Mouse (Mus musculus) forebrain, embryonic 11.5 days (tissue): ENCODE measurements around the gene Snapin. TPM values are rescaled to one million over a fixed set of nuclear protein-coding genes. Genes with fewer than 3 reads are reported as not detected.

Source experiments
- ATAC-seq: fragments of 200-750 bp; cut with Nextera tagmentation; replicated peaks from 2 replicates; pipeline ENCODE4 v1.8.0; 2017; ENCODE audit warnings: moderate TSS enrichment; ENCODE audit not compliant: low FRiP score
- DNase-seq: peaks from one replicate; pipeline ENCODE4 v3.0.0-alpha.2; 2017; ENCODE audit warnings: low spot score
- H3K27ac ChIP-seq: fragments of 300-500 bp; sonication (generic); 2 replicates; pipeline ENCODE4 v1.5.1; 2014; ENCODE audit warnings: low read depth, low read length
- H3K27me3 ChIP-seq: fragments of 300-500 bp; sonication (generic); 2 replicates; pipeline ENCODE4 v1.6.1; 2014; ENCODE audit warnings: mild to moderate bottlenecking, low read length, mixed read lengths; ENCODE audit not compliant: control insufficient read depth, insufficient read depth
- H3K36me3 ChIP-seq: fragments of 300-500 bp; sonication (generic); 2 replicates; pipeline ENCODE4 v1.6.1; 2014; ENCODE audit warnings: mild to moderate bottlenecking, low read length, moderate library complexity, mixed read lengths; ENCODE audit not compliant: control insufficient read depth, insufficient read depth
- H3K4me1 ChIP-seq: fragments of 300-500 bp; sonication (generic); replicated peaks from 2 replicates; pipeline ENCODE4 v1.6.1; 2014; ENCODE audit warnings: low read length, mixed read lengths; ENCODE audit not compliant: control insufficient read depth, insufficient read depth
- H3K4me2 ChIP-seq: fragments of 300-500 bp; sonication (generic); 2 replicates; pipeline ENCODE4 v1.6.1; 2014; ENCODE audit warnings: low read depth, mild to moderate bottlenecking, low read length, moderate library complexity, mixed read lengths; ENCODE audit not compliant: severe bottlenecking
- H3K4me3 ChIP-seq: fragments of 300-500 bp; sonication (generic); 2 replicates; pipeline ENCODE4 v1.5.1; 2014; ENCODE audit warnings: low read depth, low read length
- H3K9ac ChIP-seq: fragments of 300-500 bp; sonication (generic); 2 replicates; pipeline ENCODE4 v1.6.1; 2014; ENCODE audit warnings: low read length
- H3K9me3 ChIP-seq: fragments of 300-500 bp; sonication (generic); 2 replicates; pipeline ENCODE4 v1.6.1; 2016; ENCODE audit warnings: low read length, mixed read lengths; ENCODE audit not compliant: control insufficient read depth
- WGBS: fragments of 180-500 bp; shearing (Covaris S2); extraction: QIAGEN DNeasy Blood & Tissue Kit; methylation state at CpG from one replicate; pipeline ENCODE4 v1.1.7; 2014; 5-methylcytosine and 5-hydroxymethylcytosine counted together
- polyA plus RNA-seq: library from polyadenylated mRNA; unstranded; fragments of >200 nt; fragmentation: Nextera tagmentation; extraction: Ambion mirVana; gene quantifications from 2 replicates; pipeline ENCODE4 v1.2.1, GENCODE M21; 2014

The Snapin gene
- polyA plus RNA-seq, 1 experiment from 2014 or later = 68.3 TPM

GRCm38 (mm10) chr3:90525421-90525820 is 34.6 kb upstream of the Snapin start:
- H3K9me3 ChIP-seq = no peaks in the 10 kb centered on the region; the same call in 1 of the 2 replicates
- no peak for DNase-seq
- 72% methylated on average over 4 of the region's 4 CpGs for WGBS
- no peak for ATAC-seq
- H3K27me3 ChIP-seq = no peaks in the 10 kb centered on the region
- no peaks in the 10 kb centered on the region for H3K4me1 ChIP-seq
- no peak overlapping the region for H3K9ac ChIP-seq
- H3K4me3 ChIP-seq = no peak overlapping the region
- no peaks in the 10 kb centered on the region for H3K36me3 ChIP-seq
- no peak overlapping the region for H3K27ac ChIP-seq
- no peak overlapping the region for H3K4me2 ChIP-seq

- Histone ChIP-seq H3K27me3 (peaks cover 12% of the 10 kb centered on the region), H3K9ac (no peak overlapping the region), H3K36me3 (no peaks in the 10 kb centered on the region), H3K9me3 (no peaks in the 10 kb centered on the region), H3K4me1 (peaks cover 3% of the 10 kb centered on the region; the same call in 1 of the 2 replicates), H3K27ac (no peak overlapping the region), H3K4me3 (no peak overlapping the region), H3K4me2 (no peak overlapping the region)
- WGBS = 85% methylated on average over 4 of the region's 4 CpGs
- no peak for ATAC-seq
- no peak for DNase-seq
Measured at GRCm38 (mm10) chr3:90517711-90518110, 26.9 kb upstream of the Snapin start.

GRCm38 (mm10) chr3:90515789-90516188 is 25.0 kb upstream of the Snapin start:
- H3K9me3 ChIP-seq = no peaks in the 10 kb centered on the region
- WGBS = 84% methylated on average over 4 of the region's 4 CpGs
- H3K4me3 ChIP-seq = no peak overlapping the region
- peaks cover 3% of the 10 kb centered on the region; the same call in 1 of the 2 replicates for H3K4me1 ChIP-seq
- H3K27ac ChIP-seq = no peak overlapping the region
- peaks cover 12% of the 10 kb centered on the region for H3K27me3 ChIP-seq
- no peak for ATAC-seq
- H3K4me2 ChIP-seq = no peak overlapping the region
- no peaks in the 10 kb centered on the region for H3K36me3 ChIP-seq
- DNase-seq = no peak
- H3K9ac ChIP-seq = no peak overlapping the region

GRCm38 (mm10) chr3:90515242-90515641 is 24.4 kb upstream of the Snapin start:
- H3K4me3 ChIP-seq = peak overlapping the region; percentile 22; the same call in 1 of the 2 replicates

GRCm38 (mm10) chr3:90514691-90515090 is 23.9 kb upstream of the Snapin start:
- Histone ChIP-seq H3K4me1 (peaks cover 3% of the 10 kb centered on the region; the same call in 1 of the 2 replicates), H3K27me3 (peaks cover 12% of the 10 kb centered on the region), H3K4me3 (peak overlapping the region; percentile 22), H3K36me3 (no peaks in the 10 kb centered on the region), H3K9ac (peak overlapping the region; percentile 33), H3K9me3 (no peaks in the 10 kb centered on the region), H3K27ac (no peak overlapping the region), H3K4me2 (peak overlapping the region; percentile 66)
- peak; percentile 74 for DNase-seq
- ATAC-seq = peak; percentile 68
- WGBS = under 1% methylated on average over 10 of the region's 10 CpGs

More at GRCm38 (mm10) chr3:90515242-90515641, 24.4 kb upstream of the Snapin start:
- DNase-seq = no peak
- Histone ChIP-seq H3K4me1 (peaks cover 3% of the 10 kb centered on the region; the same call in 1 of the 2 replicates), H3K9me3 (no peaks in the 10 kb centered on the region), H3K27me3 (peaks cover 12% of the 10 kb centered on the region), H3K36me3 (no peaks in the 10 kb centered on the region), H3K4me2 (peak overlapping the region; percentile 66), H3K9ac (peak overlapping the region; percentile 33; the same call in 1 of the 2 replicates), H3K27ac (no peak overlapping the region)
- WGBS = 57% methylated on average over 1 of the region's 1 CpGs
- no peak for ATAC-seq

GRCm38 (mm10) chr3:90513796-90514590 is 23.2 kb upstream of the Snapin start, which contains the start of the genes S100a1 and S100a13:
Gene S100a1 (minus strand): TSS chr3:90514392.
Gene S100a13 (plus strand): TSS chr3:90514435.
- H3K4me2 ChIP-seq = peak within 1 kb of the TSS; percentile 66
- peaks cover 3% of the 10 kb centered on the region; the same call in 1 of the 2 replicates for H3K4me1 ChIP-seq
- H3K27me3 ChIP-seq = peaks cover 12% of the 10 kb centered on the region
- DNase-seq = no peak
- ATAC-seq = 0 out of 2 replicates have a peak, but pooled peaks have one; percentile 8
- WGBS = 4% methylated on average over 25 of the region's 25 CpGs
- peak within 1 kb of the TSS; percentile 22 for H3K4me3 ChIP-seq
- H3K36me3 ChIP-seq = no peaks in the 10 kb centered on the region
- H3K9me3 ChIP-seq = no peaks in the 10 kb centered on the region
- no peak within 1 kb of the TSS for H3K27ac ChIP-seq
- H3K9ac ChIP-seq = peak within 1 kb of the TSS; percentile 33

- no peak for DNase-seq
- no peak overlapping the region for H3K9ac ChIP-seq
- no peaks in the 10 kb centered on the region for H3K36me3 ChIP-seq
- H3K27ac ChIP-seq = no peak overlapping the region
- peaks cover 12% of the 10 kb centered on the region for H3K27me3 ChIP-seq
- no peak for ATAC-seq
- no peak overlapping the region for H3K4me2 ChIP-seq
- WGBS = 79% methylated on average over 9 of the region's 9 CpGs
- no peak overlapping the region for H3K4me3 ChIP-seq
- no peaks in the 10 kb centered on the region for H3K9me3 ChIP-seq
- peaks cover 3% of the 10 kb centered on the region; the same call in 1 of the 2 replicates for H3K4me1 ChIP-seq
Measured at GRCm38 (mm10) chr3:90512948-90513642, 22.3 kb upstream of the Snapin start.

- DNase-seq (no peak), ATAC-seq (no peak)
- H3K9me3 ChIP-seq = no peaks in the 10 kb centered on the region
- H3K4me3 ChIP-seq = no peak overlapping the region
- no peaks in the 10 kb centered on the region for H3K36me3 ChIP-seq
- no peak overlapping the region for H3K9ac ChIP-seq
- H3K27me3 ChIP-seq = peaks cover 12% of the 10 kb centered on the region
- H3K4me2 ChIP-seq = no peak overlapping the region
- no peak overlapping the region for H3K27ac ChIP-seq
- 88% methylated on average over 5 of the region's 5 CpGs for WGBS
- peaks cover 10% of the 10 kb centered on the region; the same call in 1 of the 2 replicates for H3K4me1 ChIP-seq
Measured at GRCm38 (mm10) chr3:90512276-90512675, 21.4 kb upstream of the Snapin start.
